Mouse (Mus musculus) kidney, adult 10 weeks (tissue): ENCODE data around the gene Blvrb. TPM values are rescaled to one million over a fixed set of nuclear protein-coding genes. Genes with fewer than 3 reads are reported as not detected.

ENCODE experiments used
- polyA plus RNA-seq: library from polyadenylated mRNA; stranded (reverse); fragments of 350-450 nt; fragmentation: Illumina TruSeq; extraction: RNeasy Lipid Tissue Mini Kit (QIAGEN cat#74804); gene quantifications from one replicate; pipeline ENCODE4 v1.2.3, GENCODE M21; 2014; ENCODE audit warnings: low read depth, low replicate concordance

Blvrb gene
- 1.1 TPM for polyA plus RNA-seq

GRCm38 (mm10) chr7:27447419-27448286, at the start of gene Blvrb, which contains the start of gene Sptbn4:
Blvrb (plus strand) TSS chr7:27447978.
Sptbn4 (minus strand) TSS chr7:27447686.

GRCm38 (mm10) chr7:27473156-27473834, 25.5 kb downstream of the Blvrb start, which contains the start of gene Sertad3:
Sertad3 (plus strand) TSS chr7:27473768.

GRCm38 (mm10) chr7:27486770-27487697, 39.3 kb downstream of the Blvrb start, which contains the start of gene Sertad1:
Sertad1 (plus strand) TSS chr7:27486910.

DNA sequence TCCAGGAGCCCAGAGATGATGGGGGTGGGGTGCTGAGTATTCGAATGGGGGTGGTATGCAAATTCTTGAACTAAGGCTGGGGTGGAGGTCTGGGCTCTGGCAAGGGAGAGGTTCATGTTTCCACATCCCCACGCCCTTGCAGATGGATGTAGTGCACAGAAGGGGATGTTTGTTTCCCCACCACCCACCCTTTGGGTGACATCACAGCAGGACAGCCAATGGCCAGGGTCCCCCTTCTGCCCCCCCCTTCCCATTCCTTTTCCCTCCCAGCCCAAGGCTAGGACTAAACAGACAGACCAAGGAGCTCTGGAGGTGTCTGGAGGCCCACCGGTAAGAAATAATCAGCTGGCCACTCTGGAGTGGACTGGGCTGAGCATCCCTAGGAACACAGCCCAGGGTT, 51.3 kb downstream of the Blvrb start, which contains the start of gene Prx:
Gene Prx, plus strand, starts transcription at position 289 of the 400 bp plus-strand sequence.

Other genes starting within 250 kb of the Blvrb start
- 0.40 TPM for gene Itpkc, start 219.3 kb upstream of the Blvrb start, polyA plus RNA-seq
- gene Coq8b, start 215.0 kb upstream of the Blvrb start, polyA plus RNA-seq: 1.4 TPM
- 0.08 TPM for gene Numbl, start 189.5 kb upstream of the Blvrb start, polyA plus RNA-seq
- not detected for gene Ltbp4, start 110.3 kb upstream of the Blvrb start, polyA plus RNA-seq
- gene Shkbp1, start 92.0 kb upstream of the Blvrb start, polyA plus RNA-seq: 0.57 TPM
- not detected for gene Gm20479, start 90.6 kb upstream of the Blvrb start, polyA plus RNA-seq
- not detected for gene Sptbn4, start 292 bp upstream of the Blvrb start, polyA plus RNA-seq
- gene Sertad3, start 25.8 kb downstream of the Blvrb start, polyA plus RNA-seq: 1.1 TPM
- gene Sertad1, start 38.9 kb downstream of the Blvrb start, polyA plus RNA-seq: 0.36 TPM
- 0.08 TPM for gene Prx, start 51.3 kb downstream of the Blvrb start, polyA plus RNA-seq
- 0.20 TPM for gene Hipk4, start 75.3 kb downstream of the Blvrb start, polyA plus RNA-seq
- 1.8 TPM for gene Pld3, start 105.2 kb downstream of the Blvrb start, polyA plus RNA-seq
- gene 2310022A10Rik, start 105.3 kb downstream of the Blvrb start, polyA plus RNA-seq: 2.4 TPM
- gene Akt2, start 143.6 kb downstream of the Blvrb start, polyA plus RNA-seq: 8.8 TPM
- gene Ttc9b, start 205.9 kb downstream of the Blvrb start, polyA plus RNA-seq: not detected
- 2.0 TPM for gene Map3k10, start 226.6 kb downstream of the Blvrb start, polyA plus RNA-seq
- 2.1 TPM for gene Zfp607b, start 241.4 kb downstream of the Blvrb start, polyA plus RNA-seq